Mouse (Mus musculus): Measurements from ENCODE around the gene Sart3.

DNA sequence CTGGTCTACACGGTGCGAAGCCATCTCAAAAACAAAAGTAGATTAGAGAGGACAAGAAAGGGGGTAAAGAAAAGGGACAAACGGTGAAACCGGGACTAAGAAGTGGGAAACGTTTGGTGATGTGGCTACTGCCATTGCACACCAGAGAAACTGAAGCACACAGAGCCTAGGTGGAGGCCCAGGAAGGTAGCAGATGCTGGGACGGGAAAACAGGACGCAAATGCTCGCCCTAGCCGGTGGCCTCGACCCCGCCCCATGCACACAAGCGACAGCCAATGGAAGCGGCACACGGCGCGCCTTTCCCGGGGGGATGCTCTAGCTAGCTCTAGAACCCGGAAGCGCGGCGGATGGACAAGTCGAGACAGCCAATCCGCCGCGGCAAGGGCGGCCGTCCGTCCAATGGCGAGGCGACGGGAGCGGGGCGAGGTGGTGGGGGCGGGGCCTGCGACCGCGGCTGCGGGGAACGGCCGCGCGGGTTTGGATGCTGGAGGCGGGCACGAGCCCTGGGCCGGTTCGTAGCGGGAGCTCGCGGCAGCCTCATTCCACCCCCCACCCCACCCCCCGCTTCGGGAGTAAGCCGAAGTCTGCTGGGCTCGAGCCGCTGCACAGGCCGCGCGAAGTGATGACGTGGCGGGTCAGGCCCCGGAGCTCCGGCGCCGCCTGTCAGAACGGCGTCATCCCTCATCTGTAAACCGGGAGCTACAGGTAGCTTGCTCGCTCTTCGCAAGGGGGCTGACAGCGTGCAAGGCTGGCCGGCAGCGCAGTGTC lies 36.8 kb downstream of the Sart3 start, which contains the start of gene Ficd:
- TF ChIP-seq CTCF (conservative IDR thresholded peaks at IDR 0.05; ENCODE audit: insufficient read depth, insufficient read length, low read depth, low read length) (no peak), POLR2A (IDR thresholded peaks at IDR 0.05; ENCODE audit: low read depth, low read length) (peak; percentile 41)

Data from kidney, adult 2 months (tissue).